Mouse (Mus musculus) effector memory CD4-positive, alpha-beta T cell, adult 5 months (primary cell): ENCODE results near the gene Strip1. TPM values are rescaled to one million over a fixed set of nuclear protein-coding genes. Genes with fewer than 3 reads are reported as not detected.

ENCODE experiments used
- polyA plus RNA-seq: library from polyadenylated mRNA; unstranded; fragments of 100-300 nt; shearing (Covaris generic); gene quantifications from one replicate; pipeline ENCODE4 v1.2.1, GENCODE M21; 2017

The Strip1 gene
- 49.6 TPM for polyA plus RNA-seq

DNA sequence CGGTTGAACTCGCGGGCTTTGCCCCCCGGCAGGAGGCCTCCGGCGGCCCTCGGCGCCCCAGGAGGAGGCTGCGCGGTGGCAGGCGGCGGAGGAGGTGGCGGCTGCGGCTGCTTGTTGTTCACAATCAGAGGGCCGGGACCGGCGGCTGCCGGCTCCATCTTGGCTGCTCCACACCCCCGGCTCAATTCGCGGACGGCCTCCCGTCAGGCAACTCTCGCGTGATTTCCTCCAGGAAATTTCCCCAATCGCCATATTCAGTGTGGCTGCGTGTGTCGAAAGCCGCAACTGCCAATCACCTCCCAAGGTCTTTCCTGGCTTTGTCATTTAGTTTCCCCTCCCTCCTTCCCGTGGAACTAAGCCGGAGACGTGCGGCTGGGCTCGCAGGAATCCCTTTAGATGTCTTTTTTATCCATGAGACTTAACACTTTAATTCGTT lies at the start of gene Strip1:
TSS of gene Strip1 (minus strand) at position 172 of the 436 bp plus-strand sequence.

GRCm38 (mm10) chr3:107630682-107631522 lies 592 bp downstream of the Strip1 start, which contains the start of gene Gm10961:
Gm10961 (plus strand) TSS chr3:107631322.

DNA sequence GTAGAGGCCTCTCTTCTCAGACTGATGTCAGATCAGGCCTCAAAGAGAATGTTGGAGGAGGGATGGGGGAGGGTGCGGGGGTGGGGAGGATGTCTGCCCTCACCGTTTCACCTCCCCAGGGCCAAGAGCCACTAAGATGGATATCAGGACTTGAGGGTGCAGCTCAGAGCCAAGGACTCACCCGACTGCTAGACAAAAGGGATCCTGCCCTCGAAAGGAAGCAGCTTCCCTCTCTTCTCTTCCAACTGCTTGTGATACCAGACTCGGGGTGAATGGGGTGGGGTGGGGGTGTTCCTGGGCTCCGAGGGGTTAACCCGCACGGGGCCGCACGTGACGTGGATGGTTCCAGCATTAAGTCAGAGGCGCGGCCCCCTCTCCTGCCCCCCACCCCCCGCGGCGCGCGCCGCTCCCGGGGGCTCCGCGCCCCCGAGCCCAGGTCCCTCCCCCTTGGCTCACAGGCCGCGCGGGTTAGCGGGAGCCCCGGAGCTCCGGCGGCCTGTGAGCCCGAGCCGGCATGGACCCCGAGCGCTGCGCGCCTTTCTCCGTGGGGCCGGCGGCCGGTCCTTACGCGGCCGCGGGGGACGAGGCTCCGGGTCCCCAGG lies 36.7 kb downstream of the Strip1 start, which contains the start of gene Alx3:
TSS of gene Alx3 (plus strand) at position 370 of the 602 bp plus-strand sequence.

Other genes with a start within 250 kb of the Strip1 start
- not detected for gene Kcnc4, start 172.1 kb downstream of the Strip1 start, polyA plus RNA-seq
- not detected for gene Slc6a17, start 113.7 kb downstream of the Strip1 start, polyA plus RNA-seq
- gene Ubl4b, start 76.6 kb downstream of the Strip1 start, polyA plus RNA-seq: not detected
- not detected for gene Alx3, start 36.7 kb downstream of the Strip1 start, polyA plus RNA-seq
- gene Gm10961, start 372 bp downstream of the Strip1 start, polyA plus RNA-seq: not detected
- gene Ahcyl1, start 64.9 kb upstream of the Strip1 start, polyA plus RNA-seq: 75.2 TPM
- gene Csf1, start 128.8 kb upstream of the Strip1 start, polyA plus RNA-seq: 3.3 TPM
- not detected for gene Eps8l3, start 245.5 kb upstream of the Strip1 start, polyA plus RNA-seq